Mouse (Mus musculus): ENCODE results near the gene Nxpe4. TPM values are rescaled to one million over a fixed set of nuclear protein-coding genes. Genes with fewer than 3 reads are reported as not detected.
"Not testable (repeated sequence)": the region's sequence is repeated elsewhere in the genome, so short reads cannot be mapped to it uniquely, and the experiment has no call there.

Gene Nxpe4
- polyA plus RNA-seq, 1 experiment from 2014 or later = 8.5 TPM

- H3K9me3 ChIP-seq (replicated peaks) = no peaks in the 10 kb centered on the region
- H3K4me1 ChIP-seq = no peaks in the 10 kb centered on the region
- H3K27ac ChIP-seq (replicated peaks) = no peak overlapping the region
- no peak overlapping the region for H3K4me2 ChIP-seq
- no peak overlapping the region for H3K9ac ChIP-seq (replicated peaks)
- H3K4me3 ChIP-seq (replicated peaks) = no peak overlapping the region
- H3K27me3 ChIP-seq (replicated peaks) = no peaks in the 10 kb centered on the region
- WGBS = 80% methylated on average over 4 of the region's 4 CpGs
- ATAC-seq (ENCODE audit: low FRiP score) = no peak
- H3K36me3 ChIP-seq = no peaks in the 10 kb centered on the region
Measured at GRCm38 (mm10) chr9:48373232-48373878, 211.5 kb downstream of the Nxpe4 start.

GRCm38 (mm10) chr9:48374357-48374756 lies 212.5 kb downstream of the Nxpe4 start:
- WGBS = 82% methylated on average over 2 of the region's 2 CpGs
- Histone ChIP-seq H3K4me1 (no peaks in the 10 kb centered on the region), H3K4me3 (replicated peaks) (no peak overlapping the region), H3K9me3 (replicated peaks) (no peaks in the 10 kb centered on the region), H3K9ac (replicated peaks) (no peak overlapping the region), H3K27me3 (replicated peaks) (no peaks in the 10 kb centered on the region), H3K36me3 (no peaks in the 10 kb centered on the region), H3K27ac (replicated peaks) (no peak overlapping the region), H3K4me2 (no peak overlapping the region)
- no peak for ATAC-seq (ENCODE audit: low FRiP score)

- Histone ChIP-seq H3K27ac (replicated peaks) (no peak overlapping the region), H3K4me1 (no peaks in the 10 kb centered on the region), H3K9me3 (replicated peaks) (no peaks in the 10 kb centered on the region), H3K27me3 (replicated peaks) (no peaks in the 10 kb centered on the region), H3K9ac (replicated peaks) (no peak overlapping the region), H3K4me2 (no peak overlapping the region), H3K36me3 (no peaks in the 10 kb centered on the region), H3K4me3 (replicated peaks) (no peak overlapping the region)
- 61% methylated on average over 4 of the region's 4 CpGs for WGBS
- no peak for ATAC-seq (ENCODE audit: low FRiP score)
Measured at GRCm38 (mm10) chr9:48388451-48388850, 226.6 kb downstream of the Nxpe4 start.

GRCm38 (mm10) chr9:48389983-48390382 lies 228.2 kb downstream of the Nxpe4 start:
- 69% methylated on average over 3 of the region's 3 CpGs for WGBS
- H3K27ac ChIP-seq (replicated peaks) = no peak overlapping the region
- no peak overlapping the region for H3K4me3 ChIP-seq (replicated peaks)
- H3K36me3 ChIP-seq = no peaks in the 10 kb centered on the region
- no peaks in the 10 kb centered on the region for H3K9me3 ChIP-seq (replicated peaks)
- no peak overlapping the region for H3K4me2 ChIP-seq
- H3K4me1 ChIP-seq = no peaks in the 10 kb centered on the region
- no peaks in the 10 kb centered on the region for H3K27me3 ChIP-seq (replicated peaks)
- no peak for ATAC-seq (ENCODE audit: low FRiP score)
- H3K9ac ChIP-seq (replicated peaks) = no peak overlapping the region

GRCm38 (mm10) chr9:48403590-48404209 lies 241.9 kb downstream of the Nxpe4 start:
- Histone ChIP-seq H3K36me3 (no peaks in the 10 kb centered on the region), H3K27ac (replicated peaks) (no peak overlapping the region), H3K4me3 (replicated peaks) (no peak overlapping the region), H3K4me2 (no peak overlapping the region), H3K27me3 (replicated peaks) (no peaks in the 10 kb centered on the region), H3K9ac (replicated peaks) (no peak overlapping the region), H3K4me1 (no peaks in the 10 kb centered on the region), H3K9me3 (replicated peaks) (no peaks in the 10 kb centered on the region; the same call in 1 of the 2 replicates)
- ATAC-seq (ENCODE audit: low FRiP score) = no peak
- WGBS = 94% methylated on average over 10 of the region's 10 CpGs

GRCm38 (mm10) chr9:48404687-48405086 lies 242.9 kb downstream of the Nxpe4 start:
- no peak for ATAC-seq (ENCODE audit: low FRiP score)
- Histone ChIP-seq H3K9me3 (replicated peaks) (no peaks in the 10 kb centered on the region; the same call in 1 of the 2 replicates), H3K4me2 (no peak overlapping the region), H3K36me3 (no peaks in the 10 kb centered on the region), H3K27me3 (replicated peaks) (no peaks in the 10 kb centered on the region), H3K27ac (replicated peaks) (no peak overlapping the region), H3K4me1 (no peaks in the 10 kb centered on the region), H3K4me3 (replicated peaks) (no peak overlapping the region), H3K9ac (replicated peaks) (no peak overlapping the region)
- 70% methylated on average over 3 of the region's 3 CpGs for WGBS

- H3K4me1 ChIP-seq = no peaks in the 10 kb centered on the region
- H3K9ac ChIP-seq (replicated peaks) = no peak overlapping the region
- WGBS = 83% methylated on average over 10 of the region's 10 CpGs
- no peak overlapping the region for H3K27ac ChIP-seq (replicated peaks)
- H3K4me3 ChIP-seq (replicated peaks) = no peak overlapping the region
- ATAC-seq (ENCODE audit: low FRiP score) = no peak
- no peaks in the 10 kb centered on the region for H3K27me3 ChIP-seq (replicated peaks)
- no peaks in the 10 kb centered on the region for H3K36me3 ChIP-seq
- no peaks in the 10 kb centered on the region; the same call in 1 of the 2 replicates for H3K9me3 ChIP-seq (replicated peaks)
- H3K4me2 ChIP-seq = no peak overlapping the region
Measured at GRCm38 (mm10) chr9:48407549-48408327, 245.9 kb downstream of the Nxpe4 start.

GRCm38 (mm10) chr9:48410217-48411035 lies 248.6 kb downstream of the Nxpe4 start:
- H3K4me3 ChIP-seq (replicated peaks) = no peak overlapping the region
- H3K4me2 ChIP-seq = no peak overlapping the region
- no peaks in the 10 kb centered on the region for H3K4me1 ChIP-seq
- no peaks in the 10 kb centered on the region for H3K9me3 ChIP-seq (replicated peaks)
- no peak for ATAC-seq (ENCODE audit: low FRiP score)
- 88% methylated on average over 6 of the region's 6 CpGs for WGBS
- no peak overlapping the region for H3K9ac ChIP-seq (replicated peaks)
- no peak overlapping the region for H3K27ac ChIP-seq (replicated peaks)
- no peaks in the 10 kb centered on the region for H3K27me3 ChIP-seq (replicated peaks)
- H3K36me3 ChIP-seq = no peaks in the 10 kb centered on the region

- H3K36me3 ChIP-seq = no peaks in the 10 kb centered on the region
- no peak overlapping the region for H3K27ac ChIP-seq (replicated peaks)
- no peak overlapping the region for H3K4me2 ChIP-seq
- ATAC-seq (ENCODE audit: low FRiP score) = no peak
- no peak overlapping the region for H3K4me3 ChIP-seq (replicated peaks)
- no peak overlapping the region for H3K9ac ChIP-seq (replicated peaks)
- H3K4me1 ChIP-seq = no peaks in the 10 kb centered on the region
- 87% methylated on average over 2 of the region's 2 CpGs for WGBS
- no peaks in the 10 kb centered on the region for H3K27me3 ChIP-seq (replicated peaks)
- H3K9me3 ChIP-seq (replicated peaks) = no peaks in the 10 kb centered on the region
Measured at GRCm38 (mm10) chr9:48413591-48413990, 251.8 kb downstream of the Nxpe4 start.

GRCm38 (mm10) chr9:48417366-48417765 lies 255.5 kb downstream of the Nxpe4 start:
- H3K4me2 ChIP-seq; H3K36me3 ChIP-seq; H3K27me3 ChIP-seq (replicated peaks); H3K9me3 ChIP-seq (replicated peaks); ATAC-seq (ENCODE audit: low FRiP score); H3K4me1 ChIP-seq; H3K27ac ChIP-seq (replicated peaks); H3K4me3 ChIP-seq (replicated peaks); H3K9ac ChIP-seq (replicated peaks): not testable (repeated sequence)
- 88% methylated on average over 8 of the region's 8 CpGs for WGBS

GRCm38 (mm10) chr9:48417994-48418393 lies 256.2 kb downstream of the Nxpe4 start:
- 87% methylated on average over 3 of the region's 3 CpGs for WGBS
- Histone ChIP-seq H3K9me3 (replicated peaks) (no peaks in the 10 kb centered on the region), H3K9ac (replicated peaks) (no peak overlapping the region)

More at GRCm38 (mm10) chr9:48417994-48418393, 256.2 kb downstream of the Nxpe4 start:
- Histone ChIP-seq H3K4me1 (no peaks in the 10 kb centered on the region), H3K27me3 (replicated peaks) (no peaks in the 10 kb centered on the region), H3K4me2 (no peak overlapping the region), H3K4me3 (replicated peaks) (no peak overlapping the region), H3K27ac (replicated peaks) (no peak overlapping the region), H3K36me3 (no peaks in the 10 kb centered on the region)
- no peak for ATAC-seq (ENCODE audit: low FRiP score)
